Mouse (Mus musculus): ENCODE results near the gene Golga5. TPM values are rescaled to one million over a fixed set of nuclear protein-coding genes. Genes with fewer than 3 reads are reported as not detected.
A peak's percentile ranks its signal among the peaks of the same experiment; 100 is the strongest.

Golga5 gene
- polyA plus RNA-seq, 1 experiment = 27.4 TPM

GRCm38 (mm10) chr12:102438983-102439631 lies 29.8 kb upstream of the Golga5 start:
- H3K27ac ChIP-seq (ENCODE audit: insufficient read depth, low read length) = peak overlapping the region; percentile 23
- TF ChIP-seq POLR2A (IDR thresholded peaks at IDR 0.05; ENCODE audit: borderline replicate concordance, insufficient read depth, low read length) = no peak
- TF ChIP-seq CTCF (IDR thresholded peaks at IDR 0.05; ENCODE audit: borderline replicate concordance, insufficient read depth, low read depth, low read length) = no peak
- peaks cover 10% of the 10 kb centered on the region for H3K4me1 ChIP-seq (ENCODE audit: control insufficient read depth, insufficient read depth, low read length)
- H3K4me3 ChIP-seq (replicated peaks; ENCODE audit: insufficient read depth, low read depth, low read length) = peak overlapping the region; percentile 80
- WGBS = under 1% methylated on average over 20 of the region's 20 CpGs
- DNase-seq = no peak
- no peaks in the 10 kb centered on the region for H3K27me3 ChIP-seq (ENCODE audit: control insufficient read depth, insufficient read depth, low read length)

- peak within 1 kb of the TSS; percentile 80 for H3K4me3 ChIP-seq (replicated peaks; ENCODE audit: insufficient read depth, low read depth, low read length)
- TF ChIP-seq POLR2A (IDR thresholded peaks at IDR 0.05; ENCODE audit: borderline replicate concordance, insufficient read depth, low read length) (peak; percentile 50; the same call in 1 of the 2 replicates), CTCF (IDR thresholded peaks at IDR 0.05; ENCODE audit: borderline replicate concordance, insufficient read depth, low read depth, low read length) (no peak)
- under 1% methylated on average over 28 of the region's 28 CpGs for WGBS
These were observed 29.3 kb upstream of the Golga5 start, which contains the start of gene Lgmn for GRCm38 (mm10) chr12:102439632-102440023. Lgmn (minus strand) TSS chr12:102439813.

GRCm38 (mm10) chr12:102440551-102440950 lies 28.4 kb upstream of the Golga5 start:
- Histone ChIP-seq H3K27me3 (ENCODE audit: control insufficient read depth, insufficient read depth, low read length) (no peaks in the 10 kb centered on the region), H3K4me1 (ENCODE audit: control insufficient read depth, insufficient read depth, low read length) (peaks cover 10% of the 10 kb centered on the region), H3K27ac (ENCODE audit: insufficient read depth, low read length) (no peak overlapping the region), H3K4me3 (replicated peaks; ENCODE audit: insufficient read depth, low read depth, low read length) (no peak overlapping the region)
- TF ChIP-seq POLR2A (IDR thresholded peaks at IDR 0.05; ENCODE audit: borderline replicate concordance, insufficient read depth, low read length) (no peak), CTCF (IDR thresholded peaks at IDR 0.05; ENCODE audit: borderline replicate concordance, insufficient read depth, low read depth, low read length) (no peak)
- no peak for DNase-seq
- WGBS = 82% methylated on average over 7 of the region's 7 CpGs

More at GRCm38 (mm10) chr12:102439632-102440023, 29.3 kb upstream of the Golga5 start, which contains the start of gene Lgmn:
- H3K27me3 ChIP-seq (ENCODE audit: control insufficient read depth, insufficient read depth, low read length) = no peaks in the 10 kb centered on the region
- DNase-seq = peak; percentile 99 to 100
- H3K4me1 ChIP-seq (ENCODE audit: control insufficient read depth, insufficient read depth, low read length) = peaks cover 10% of the 10 kb centered on the region
- peak within 1 kb of the TSS; percentile 23 for H3K27ac ChIP-seq (ENCODE audit: insufficient read depth, low read length)

GRCm38 (mm10) chr12:102441141-102441540 lies 27.8 kb upstream of the Golga5 start:
- H3K4me3 ChIP-seq (replicated peaks; ENCODE audit: insufficient read depth, low read depth, low read length) = no peak overlapping the region
- H3K27me3 ChIP-seq (ENCODE audit: control insufficient read depth, insufficient read depth, low read length) = no peaks in the 10 kb centered on the region
- H3K4me1 ChIP-seq (ENCODE audit: control insufficient read depth, insufficient read depth, low read length) = peaks cover 10% of the 10 kb centered on the region
- 89% methylated on average over 6 of the region's 6 CpGs for WGBS
- no peak for DNase-seq
- TF ChIP-seq CTCF (IDR thresholded peaks at IDR 0.05; ENCODE audit: borderline replicate concordance, insufficient read depth, low read depth, low read length) (no peak), POLR2A (IDR thresholded peaks at IDR 0.05; ENCODE audit: borderline replicate concordance, insufficient read depth, low read length) (no peak)
- no peak overlapping the region for H3K27ac ChIP-seq (ENCODE audit: insufficient read depth, low read length)

GRCm38 (mm10) chr12:102442639-102443038 lies 26.3 kb upstream of the Golga5 start:
- no peak for TF ChIP-seq POLR2A (IDR thresholded peaks at IDR 0.05; ENCODE audit: borderline replicate concordance, insufficient read depth, low read length)
- no peak for TF ChIP-seq CTCF (IDR thresholded peaks at IDR 0.05; ENCODE audit: borderline replicate concordance, insufficient read depth, low read depth, low read length)
- whole genome bisulfite sequencing = 93% methylated on average over 15 of the region's 15 CpGs
- H3K27ac ChIP-seq (ENCODE audit: insufficient read depth, low read length) = no peak overlapping the region

GRCm38 (mm10) chr12:102443676-102444075 lies 25.3 kb upstream of the Golga5 start:
- DNase-seq = no peak
- no peaks in the 10 kb centered on the region for H3K4me1 ChIP-seq (ENCODE audit: control insufficient read depth, insufficient read depth, low read length)
- no peak overlapping the region for H3K27ac ChIP-seq (ENCODE audit: insufficient read depth, low read length)
- 89% methylated on average over 5 of the region's 5 CpGs for WGBS
- no peaks in the 10 kb centered on the region for H3K27me3 ChIP-seq (ENCODE audit: control insufficient read depth, insufficient read depth, low read length)
- TF ChIP-seq POLR2A (IDR thresholded peaks at IDR 0.05; ENCODE audit: borderline replicate concordance, insufficient read depth, low read length) (no peak), CTCF (IDR thresholded peaks at IDR 0.05; ENCODE audit: borderline replicate concordance, insufficient read depth, low read depth, low read length) (no peak)
- no peak overlapping the region for H3K4me3 ChIP-seq (replicated peaks; ENCODE audit: insufficient read depth, low read depth, low read length)

More at GRCm38 (mm10) chr12:102442639-102443038, 26.3 kb upstream of the Golga5 start:
- Histone ChIP-seq H3K27me3 (ENCODE audit: control insufficient read depth, insufficient read depth, low read length) (no peaks in the 10 kb centered on the region), H3K4me3 (replicated peaks; ENCODE audit: insufficient read depth, low read depth, low read length) (no peak overlapping the region), H3K4me1 (ENCODE audit: control insufficient read depth, insufficient read depth, low read length) (peaks cover 5% of the 10 kb centered on the region)
- no peak for DNase-seq

- DNase-seq = no peak
- TF ChIP-seq POLR2A (IDR thresholded peaks at IDR 0.05; ENCODE audit: borderline replicate concordance, insufficient read depth, low read length) = no peak
- no peak for TF ChIP-seq CTCF (IDR thresholded peaks at IDR 0.05; ENCODE audit: borderline replicate concordance, insufficient read depth, low read depth, low read length)
- Histone ChIP-seq H3K4me3 (replicated peaks; ENCODE audit: insufficient read depth, low read depth, low read length) (no peak overlapping the region), H3K27ac (ENCODE audit: insufficient read depth, low read length) (no peak overlapping the region), H3K4me1 (ENCODE audit: control insufficient read depth, insufficient read depth, low read length) (no peaks in the 10 kb centered on the region), H3K27me3 (ENCODE audit: control insufficient read depth, insufficient read depth, low read length) (no peaks in the 10 kb centered on the region)
- 74% methylated on average over 4 of the region's 4 CpGs for WGBS
These were observed 23.5 kb upstream of the Golga5 start for GRCm38 (mm10) chr12:102445436-102445835.

GRCm38 (mm10) chr12:102450437-102450836 lies 18.5 kb upstream of the Golga5 start:
- no peak for DNase-seq
- Histone ChIP-seq H3K27ac (ENCODE audit: insufficient read depth, low read length) (no peak overlapping the region), H3K4me1 (ENCODE audit: control insufficient read depth, insufficient read depth, low read length) (no peaks in the 10 kb centered on the region), H3K4me3 (replicated peaks; ENCODE audit: insufficient read depth, low read depth, low read length) (no peak overlapping the region), H3K27me3 (ENCODE audit: control insufficient read depth, insufficient read depth, low read length) (no peaks in the 10 kb centered on the region)
- TF ChIP-seq CTCF (IDR thresholded peaks at IDR 0.05; ENCODE audit: borderline replicate concordance, insufficient read depth, low read depth, low read length) (no peak), POLR2A (IDR thresholded peaks at IDR 0.05; ENCODE audit: borderline replicate concordance, insufficient read depth, low read length) (no peak)
- WGBS = 48% methylated on average over 10 of the region's 10 CpGs

Data from cerebellum, adult 2 months (tissue).